Mouse (Mus musculus): Measurements from ENCODE around the gene Mindy4b-ps.

GRCm38 (mm10) chr3:58786470-58786869, 35.6 kb downstream of the Mindy4b-ps start:
- no peak for TF ChIP-seq POLR2A (IDR thresholded peaks at IDR 0.05; ENCODE audit: borderline replicate concordance, extremely low read depth, insufficient read depth, insufficient read length, poor library complexity, severe bottlenecking)
- 0 out of 2 replicates have a peak, but pooled peaks have one; percentile 15 for TF ChIP-seq CTCF (IDR thresholded peaks at IDR 0.05; ENCODE audit: borderline replicate concordance, extremely low read depth, insufficient read depth, insufficient read length)

Measured in brain, embryonic 14.5 days (tissue).